Mouse (Mus musculus) fibroblast of lung, adult 2 months (primary cell): ENCODE results near the gene P3h3.
"Not testable (repeated sequence)": the region's sequence is repeated elsewhere in the genome, so short reads cannot be mapped to it uniquely, and the experiment has no call there.

Experiments used
- DNase-seq: peaks from one replicate; pipeline ENCODE4 v3.0.0-alpha.2; 2011; ENCODE audit warnings: low read depth

The P3h3 gene

DNA sequence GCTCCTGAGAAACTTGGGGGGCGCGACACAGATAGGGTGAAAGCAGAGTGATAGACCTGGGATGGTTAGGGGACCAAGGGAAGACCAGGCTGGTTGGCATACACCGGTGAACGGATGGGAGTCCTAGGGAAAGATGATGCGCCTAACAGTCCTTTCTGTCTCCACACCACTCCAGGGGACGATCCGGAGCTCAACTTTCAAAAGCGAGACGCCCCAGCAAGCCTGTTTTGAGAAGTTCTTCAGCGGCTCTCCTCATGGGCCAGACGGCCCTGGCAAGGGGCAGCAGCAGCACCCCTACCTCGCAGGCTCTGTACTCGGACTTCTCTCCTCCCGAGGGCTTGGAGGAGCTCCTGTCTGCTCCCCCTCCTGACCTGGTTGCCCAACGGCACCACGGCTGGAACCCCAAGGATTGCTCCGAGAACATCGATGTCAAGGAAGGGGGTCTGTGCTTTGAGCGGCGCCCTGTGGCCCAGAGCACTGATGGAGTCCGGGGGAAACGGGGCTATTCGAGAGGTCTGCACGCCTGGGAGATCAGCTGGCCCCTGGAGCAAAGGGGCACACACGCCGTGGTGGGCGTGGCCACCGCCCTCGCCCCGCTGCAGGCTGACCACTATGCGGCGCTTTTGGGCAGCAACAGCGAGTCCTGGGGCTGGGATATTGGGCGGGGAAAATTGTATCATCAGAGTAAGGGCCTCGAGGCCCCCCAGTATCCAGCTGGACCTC, 48.3 kb downstream of the P3h3 start:
- DNase-seq: no peak

DNA sequence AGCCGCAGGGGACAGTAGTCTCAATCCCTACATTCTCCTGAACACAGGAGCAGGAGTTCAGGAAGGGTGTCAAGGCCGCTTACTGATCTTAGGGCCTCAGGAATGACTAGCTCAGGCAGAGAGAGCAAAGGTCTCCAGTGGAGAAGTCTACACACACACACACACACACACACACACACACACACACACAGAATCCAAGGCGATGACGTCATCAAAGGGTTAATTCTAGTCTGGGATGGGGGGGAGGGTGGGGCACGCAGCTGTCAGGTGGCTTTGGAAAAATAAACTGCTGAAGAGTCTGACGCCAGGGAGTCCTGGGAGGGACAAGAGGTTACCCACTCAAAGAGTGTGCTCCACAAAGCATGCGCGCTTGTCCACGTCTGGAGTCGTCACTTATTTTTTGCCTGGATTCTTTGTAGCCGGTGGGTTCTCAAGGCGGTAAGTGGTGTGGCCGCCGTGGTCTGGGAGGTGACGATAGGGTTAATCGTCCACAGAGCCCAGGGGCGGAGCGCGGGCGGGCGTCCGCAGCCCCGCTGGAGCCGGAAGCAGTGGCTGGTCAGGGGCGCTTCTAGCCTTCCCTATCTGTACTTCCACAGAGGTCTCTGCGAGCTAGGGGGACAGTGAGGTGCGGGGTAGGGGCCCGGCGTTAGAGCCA, 49.1 kb downstream of the P3h3 start, which contains the start of gene Spsb2:
Gene Spsb2 (plus strand): TSS at position 304 of the 655 bp plus-strand sequence.
- no peak for DNase-seq

DNA sequence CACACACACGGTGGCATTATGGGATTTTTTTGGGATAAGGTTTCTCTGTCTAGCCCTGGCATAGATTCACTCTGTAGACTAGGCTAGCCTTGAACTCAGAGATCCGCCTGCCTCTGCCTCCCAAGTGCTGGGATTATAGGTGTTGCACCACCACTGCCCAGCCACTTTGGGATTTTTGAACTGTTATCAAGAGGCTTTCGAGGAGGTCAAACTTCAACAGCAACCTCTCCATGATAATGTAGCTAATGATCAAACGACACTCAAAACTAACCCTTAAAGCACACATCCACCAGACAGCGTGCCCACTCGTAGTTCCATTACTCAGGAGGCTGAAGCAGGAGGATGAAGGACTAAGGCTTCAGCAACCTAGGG, 49.6 kb downstream of the P3h3 start:
- no peak for DNase-seq

DNA sequence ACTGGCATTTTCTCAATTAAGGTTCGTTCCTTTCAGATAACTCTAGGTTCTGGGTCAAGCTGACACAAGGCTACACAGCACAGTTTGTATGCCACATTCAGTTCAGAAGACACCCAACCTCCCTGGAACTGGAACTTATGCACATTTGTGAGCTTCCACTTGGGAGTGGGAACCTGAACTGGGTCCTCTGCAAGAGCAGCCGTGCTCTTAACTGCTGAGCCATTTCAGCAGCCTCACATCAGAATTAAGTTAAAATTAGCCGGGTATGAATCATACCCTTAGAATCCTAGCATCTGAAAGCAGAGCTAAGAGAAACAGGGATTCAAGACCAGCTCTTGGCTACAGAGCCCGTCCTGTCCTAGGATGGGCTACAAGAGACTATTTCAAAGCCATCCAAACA, 50.2 kb downstream of the P3h3 start:
- DNase-seq: no peak

DNA sequence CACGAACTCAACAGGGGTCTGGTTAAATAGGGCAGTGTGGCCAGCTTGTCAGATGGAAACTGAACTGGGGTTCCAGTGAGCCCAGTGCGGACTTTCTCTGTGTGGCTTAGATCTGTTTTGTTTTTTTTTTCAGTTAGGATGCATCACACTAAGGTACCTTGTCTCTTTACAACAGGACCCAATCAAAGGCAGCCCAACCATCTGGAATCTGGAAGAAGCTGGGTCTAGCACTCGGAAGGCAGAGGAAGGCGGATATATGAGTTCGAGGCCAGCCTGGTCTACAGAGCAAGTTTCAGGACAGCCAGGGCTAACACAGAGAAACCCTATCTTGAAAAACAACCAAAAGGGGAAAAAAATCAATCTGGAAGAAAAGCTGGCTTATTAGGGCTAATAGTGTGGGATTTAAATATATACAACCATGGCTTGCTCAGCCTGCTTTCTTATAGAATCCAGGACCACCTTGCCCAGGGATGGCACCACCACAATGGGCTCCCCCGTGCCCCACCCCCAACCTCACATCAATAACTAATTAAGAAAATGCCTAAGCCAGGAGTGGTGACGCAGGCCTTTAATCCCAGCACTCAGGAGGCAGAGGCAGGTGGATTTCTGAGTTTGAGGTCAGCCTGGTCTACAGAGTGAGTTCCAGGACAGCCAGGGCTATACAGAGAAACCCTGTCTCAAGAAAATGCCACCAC, 51.0 kb downstream of the P3h3 start:
- DNase-seq: no peak

DNA sequence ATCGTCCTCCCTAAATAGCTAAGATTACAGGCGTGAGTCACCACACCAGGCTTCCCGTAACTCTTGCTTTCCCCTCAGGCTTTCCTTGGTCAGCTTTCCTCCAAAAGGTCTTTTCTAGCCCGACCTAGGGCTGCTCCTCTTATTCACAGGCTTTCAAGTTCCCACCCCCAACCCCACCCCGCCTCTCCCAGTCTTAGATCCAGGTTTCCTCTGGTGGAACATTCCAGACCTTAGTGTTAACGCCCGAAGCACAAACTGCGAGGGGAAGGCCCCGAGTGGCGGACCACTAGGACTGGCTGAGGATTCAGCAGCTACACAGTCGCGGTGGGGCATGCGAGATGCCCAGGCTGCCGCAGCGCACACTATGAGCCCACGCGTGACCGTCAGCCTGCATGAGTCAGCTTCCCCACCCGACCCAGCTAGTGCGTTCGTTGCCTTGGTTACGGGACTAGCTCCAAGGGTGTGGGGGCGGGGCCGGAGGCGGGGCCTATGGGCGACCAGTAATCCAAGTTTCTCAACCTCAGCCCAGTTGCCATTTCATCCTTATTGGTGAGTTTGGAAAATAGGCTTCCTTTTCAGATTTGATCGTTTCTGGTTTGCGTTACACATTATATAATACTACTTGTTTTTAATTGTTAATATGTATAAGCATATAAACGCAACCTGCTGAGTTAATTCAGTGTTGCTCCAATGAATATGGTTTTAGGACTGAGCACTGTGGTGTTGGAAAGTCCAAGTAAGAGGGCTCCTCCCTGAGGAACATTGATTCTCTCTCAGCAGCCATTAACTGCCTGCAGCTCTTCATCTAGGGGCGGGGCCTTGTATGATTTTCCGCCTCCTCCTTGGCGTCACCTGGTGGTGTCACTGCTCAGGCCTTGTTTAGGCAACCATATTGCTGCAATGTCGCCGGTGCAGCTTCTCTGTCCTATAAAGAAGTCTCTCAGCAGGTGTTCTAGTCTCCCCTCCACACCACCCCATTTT, 51.9 kb downstream of the P3h3 start:
- peak; percentile 97 for DNase-seq

DNA sequence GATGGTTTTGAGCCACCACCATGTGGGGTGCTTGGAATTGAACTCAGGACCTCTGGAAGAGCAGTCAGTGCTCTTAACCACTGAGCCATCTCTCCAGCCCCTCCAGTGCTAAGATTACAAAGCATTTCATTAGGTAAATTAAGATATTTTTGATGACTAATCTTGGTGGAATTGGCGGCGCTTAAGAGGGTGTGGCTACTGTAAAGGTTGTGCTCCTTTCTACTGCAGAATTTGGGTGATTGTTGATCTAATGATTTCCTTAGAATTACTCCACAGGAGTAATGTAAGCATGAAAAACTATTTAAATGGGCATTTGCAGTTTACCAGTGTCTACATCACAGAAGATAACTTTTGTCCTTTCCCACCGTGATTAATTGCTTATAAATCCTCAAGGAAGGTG, 53.2 kb downstream of the P3h3 start:
- DNase-seq: no peak

DNA sequence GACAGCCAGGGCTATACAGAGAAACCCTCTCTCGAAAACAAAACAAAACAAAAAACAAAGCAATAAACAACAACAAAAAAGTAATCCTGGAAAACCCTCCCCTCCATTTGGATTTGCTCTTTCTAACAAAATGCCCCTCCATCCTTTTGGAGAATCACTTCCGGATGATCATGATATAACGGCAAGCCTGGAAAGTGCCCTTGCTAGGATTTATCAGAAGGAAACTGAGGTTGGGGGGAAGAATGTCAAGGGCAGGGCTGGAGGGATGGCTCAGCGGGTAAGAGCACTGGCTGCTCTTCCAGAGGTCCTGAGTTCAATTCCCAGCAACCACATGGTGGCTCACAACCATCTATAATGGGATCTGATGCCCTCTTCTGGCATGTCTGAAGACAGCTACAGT, 53.9 kb downstream of the P3h3 start:
- not testable (repeated sequence) for DNase-seq

DNA sequence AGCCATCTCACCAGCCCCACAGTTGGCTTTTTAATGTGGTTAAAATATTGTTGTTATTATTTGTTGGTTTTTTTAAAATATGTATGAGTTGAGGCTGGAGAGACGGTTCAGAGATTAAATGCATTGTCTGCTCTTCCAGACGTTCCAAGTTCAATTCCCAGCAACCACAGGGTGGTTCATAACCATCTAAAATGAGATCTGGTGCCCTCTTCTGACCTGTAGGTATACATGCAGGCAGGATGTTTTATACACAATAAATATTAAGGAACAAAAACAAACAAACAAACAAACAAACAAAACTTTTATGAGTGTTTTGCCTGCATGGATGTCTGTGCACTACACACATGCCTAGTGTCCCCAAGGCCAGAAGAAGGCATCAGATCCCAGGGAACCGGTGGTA, 54.5 kb downstream of the P3h3 start:
- no peak for DNase-seq

DNA sequence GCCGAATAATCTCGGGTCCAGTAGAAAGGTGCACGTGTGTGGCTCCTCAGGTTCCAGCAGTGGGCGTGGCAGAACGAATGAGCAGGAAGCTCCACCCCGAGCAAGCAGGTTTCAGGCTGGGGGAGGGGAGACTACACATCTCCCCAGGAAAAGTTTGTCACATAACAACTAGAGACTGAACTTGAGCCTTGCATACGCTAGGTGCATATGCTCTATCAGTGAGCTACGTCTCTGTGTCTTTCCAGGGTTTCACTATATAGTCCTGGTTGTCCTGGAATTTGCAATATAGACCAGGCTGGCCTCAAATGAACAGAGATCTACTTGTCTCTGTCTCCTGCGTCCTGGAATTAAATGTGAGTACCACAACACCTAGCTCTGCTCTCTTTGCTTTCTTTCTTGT, 55.2 kb downstream of the P3h3 start:
- DNase-seq: not testable (repeated sequence)

DNA sequence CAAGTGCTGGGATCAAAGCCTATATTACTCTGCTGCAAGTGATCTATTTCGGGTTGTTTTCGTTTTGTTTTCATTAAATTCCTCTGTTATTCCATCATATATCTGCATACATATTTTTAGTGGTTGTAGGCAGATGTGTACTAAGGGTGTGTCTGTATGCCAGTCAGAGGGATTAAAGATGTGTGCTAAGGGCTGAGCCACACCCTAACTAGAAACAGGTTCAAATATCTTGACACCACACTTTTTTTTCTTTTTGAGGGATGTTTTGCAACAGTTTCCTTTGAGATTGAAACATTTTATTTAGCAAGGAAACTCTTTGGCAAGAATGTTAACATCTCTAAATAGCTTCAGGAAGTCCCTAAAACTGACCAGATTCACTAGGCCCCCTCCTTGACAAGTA, 61.4 kb downstream of the P3h3 start:
- DNase-seq: no peak

DNA sequence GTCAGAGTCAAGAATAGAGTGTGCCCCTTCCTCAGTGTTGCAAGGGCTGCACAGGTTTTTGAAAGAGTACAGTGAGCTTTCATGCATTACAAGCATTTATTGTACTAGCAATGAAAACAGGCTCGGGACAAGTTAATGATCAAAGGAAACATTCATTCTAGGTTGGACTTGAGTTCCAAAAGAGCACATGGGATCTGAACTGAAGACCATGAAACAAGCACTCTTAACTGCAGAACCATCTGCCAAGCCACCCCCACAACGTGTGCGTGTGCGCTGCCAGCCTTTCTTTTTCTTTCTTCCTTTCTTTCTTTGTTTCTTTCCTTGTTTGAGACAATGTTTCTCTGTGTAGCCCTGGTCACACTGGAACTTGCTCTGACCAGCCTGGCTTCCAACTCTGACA, 61.8 kb downstream of the P3h3 start:
- no peak for DNase-seq

DNA sequence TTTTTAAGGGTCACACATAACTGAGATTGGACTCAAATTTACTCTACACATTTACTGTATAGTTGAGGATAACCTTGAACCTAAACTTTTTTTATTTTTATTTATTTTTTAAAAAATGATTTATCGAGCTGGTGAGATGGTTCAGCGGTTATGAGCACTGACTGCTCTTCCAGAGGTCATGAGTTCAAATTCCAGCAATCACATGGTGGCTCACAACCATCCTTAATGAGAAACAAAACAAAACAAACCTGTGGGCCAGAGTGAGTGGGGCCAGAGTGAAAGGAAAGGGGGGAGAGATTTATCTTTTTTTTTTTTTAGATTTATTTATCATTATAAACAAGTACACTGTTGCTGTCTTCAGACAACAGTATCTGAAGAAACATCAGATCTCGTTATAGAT, 65.6 kb downstream of the P3h3 start:
- no peak for DNase-seq
